Mouse (Mus musculus) forebrain, embryonic 14.5 days (tissue): ENCODE measurements at regions not wholly inside any gene's neighbourhood (a gene's known extent, or its start where the extent isn't known, plus 50 kb on each side); places are given as distances from the start of the nearest gene placed in this dataset.
A peak's percentile ranks its signal among the peaks of the same experiment; 100 is the strongest.
"Not testable (repeated sequence)": the region's sequence is repeated elsewhere in the genome, so short reads cannot be mapped to it uniquely, and the experiment has no call there.

Experiments
- ATAC-seq: fragments of 200-750 bp; cut with Nextera tagmentation; 2 replicates; pipeline ENCODE4 v1.8.0; 2017; ENCODE audit warnings: mild to moderate bottlenecking, moderate library complexity
- DNase-seq: peaks from one replicate; pipeline ENCODE4 v3.0.0-alpha.2; 2015; ENCODE audit warnings: low spot score
- H3K27ac ChIP-seq: fragments of 300-500 bp; sonication (generic); 2 replicates; pipeline ENCODE4 v1.5.1; 2014; ENCODE audit warnings: low read depth, mild to moderate bottlenecking, control low read depth, low read length, moderate library complexity
- H3K27me3 ChIP-seq: fragments of 300-500 bp; sonication (generic); replicated peaks from 2 replicates; pipeline ENCODE4 v1.6.1; 2014; ENCODE audit warnings: low read length, control low read depth, mixed read lengths; ENCODE audit not compliant: control insufficient read depth, insufficient read depth
- H3K36me3 ChIP-seq: fragments of 300-500 bp; sonication (generic); 2 replicates; pipeline ENCODE4 v1.6.1; 2014; ENCODE audit warnings: low read length, control low read depth; ENCODE audit not compliant: control insufficient read depth, insufficient read depth
- H3K4me1 ChIP-seq: fragments of 300-500 bp; sonication (generic); 2 replicates; pipeline ENCODE4 v1.6.1; 2014; ENCODE audit warnings: antibody characterized with exemption, low read length, control low read depth; ENCODE audit not compliant: control insufficient read depth, insufficient read depth
- H3K4me2 ChIP-seq: fragments of 300-500 bp; sonication (generic); 2 replicates; pipeline ENCODE4 v1.6.1; 2014; ENCODE audit warnings: mild to moderate bottlenecking, control low read depth, low read length
- H3K4me3 ChIP-seq: fragments of 300-500 bp; sonication (generic); 2 replicates; pipeline ENCODE4 v1.5.1; 2014; ENCODE audit warnings: low read depth, low read length, control low read depth
- H3K9ac ChIP-seq: fragments of 300-500 bp; sonication (generic); 2 replicates; pipeline ENCODE4 v1.6.1; 2014; ENCODE audit warnings: mild to moderate bottlenecking, low read length, control low read depth, moderate library complexity
- H3K9me3 ChIP-seq: fragments of 300-500 bp; sonication (generic); replicated peaks from 2 replicates; pipeline ENCODE4 v1.6.1; 2016; ENCODE audit warnings: low read length, control low read depth, mixed read lengths; ENCODE audit not compliant: control insufficient read depth
- WGBS: fragments of 180-500 bp; shearing (Covaris S2); extraction: QIAGEN DNeasy Blood & Tissue Kit; methylation state at CpG from one replicate; pipeline ENCODE4 v1.1.7; 2014; 5-methylcytosine and 5-hydroxymethylcytosine counted together

GRCm38 (mm10) chr1:26459892-26460291, 227.4 kb downstream of the 4931408C20Rik start:
- 83% methylated on average over 1 of the region's 1 CpGs for WGBS
- Histone ChIP-seq H3K27me3 (no peaks in the 10 kb centered on the region), H3K4me1 (0 out of 2 replicates have a peak, but pooled peaks cover 2% of the 10 kb centered on the region), H3K4me2 (no peak overlapping the region), H3K36me3 (no peaks in the 10 kb centered on the region), H3K4me3 (no peak overlapping the region), H3K9ac (no peak overlapping the region), H3K27ac (no peak overlapping the region), H3K9me3 (no peaks in the 10 kb centered on the region)
- ATAC-seq (no peak), DNase-seq (no peak)

GRCm38 (mm10) chr1:26426383-26426782, 260.9 kb downstream of the 4931408C20Rik start:
- no peak overlapping the region for H3K9ac ChIP-seq

GRCm38 (mm10) chr1:26387938-26388897, 299.0 kb downstream of the 4931408C20Rik start:
- ATAC-seq (peak; percentile 82), DNase-seq (peak; percentile 70)
- Histone ChIP-seq H3K36me3 (no peaks in the 10 kb centered on the region), H3K9me3 (no peaks in the 10 kb centered on the region), H3K27me3 (no peaks in the 10 kb centered on the region), H3K4me3 (no peak overlapping the region), H3K9ac (no peak overlapping the region), H3K27ac (no peak overlapping the region), H3K4me1 (no peaks in the 10 kb centered on the region), H3K4me2 (peak overlapping the region; percentile 22; the same call in 1 of the 2 replicates)
- WGBS, result 1% methylated on average over 11 of the region's 11 CpGs

More at GRCm38 (mm10) chr1:26426383-26426782, 260.9 kb downstream of the 4931408C20Rik start:
- Histone ChIP-seq H3K36me3 (no peaks in the 10 kb centered on the region), H3K9me3 (no peaks in the 10 kb centered on the region), H3K4me1 (no peaks in the 10 kb centered on the region), H3K4me2 (no peak overlapping the region), H3K27ac (no peak overlapping the region), H3K4me3 (no peak overlapping the region), H3K27me3 (no peaks in the 10 kb centered on the region)
- DNase-seq (no peak), ATAC-seq (no peak)
- 80% methylated on average over 5 of the region's 5 CpGs for WGBS

GRCm38 (mm10) chr1:26340543-26340942, 346.7 kb downstream of the 4931408C20Rik start:
- Histone ChIP-seq H3K4me2 (no peak overlapping the region), H3K4me3 (no peak overlapping the region), H3K36me3 (no peaks in the 10 kb centered on the region), H3K4me1 (no peaks in the 10 kb centered on the region), H3K27me3 (no peaks in the 10 kb centered on the region), H3K9me3 (no peaks in the 10 kb centered on the region), H3K27ac (no peak overlapping the region), H3K9ac (no peak overlapping the region)
- ATAC-seq (no peak), DNase-seq (no peak)
- WGBS, result 92% methylated on average over 4 of the region's 4 CpGs

GRCm38 (mm10) chr1:26339876-26340275, 347.4 kb downstream of the 4931408C20Rik start:
- not testable (repeated sequence) for DNase-seq
- 89% methylated on average over 5 of the region's 5 CpGs for WGBS

GRCm38 (mm10) chr1:26289582-26289981, 397.7 kb downstream of the 4931408C20Rik start:
- Histone ChIP-seq H3K36me3 (no peaks in the 10 kb centered on the region), H3K4me2 (no peak overlapping the region), H3K27me3 (no peaks in the 10 kb centered on the region), H3K9me3 (no peaks in the 10 kb centered on the region), H3K4me3 (no peak overlapping the region), H3K27ac (no peak overlapping the region), H3K4me1 (no peaks in the 10 kb centered on the region), H3K9ac (no peak overlapping the region)
- WGBS, result 83% methylated on average over 2 of the region's 2 CpGs
- ATAC-seq (peak; percentile 55; the same call in 1 of the 2 replicates), DNase-seq (peak; percentile 39)

More at GRCm38 (mm10) chr1:26339876-26340275, 347.4 kb downstream of the 4931408C20Rik start:
- not testable (repeated sequence) for H3K27me3 ChIP-seq, H3K27ac ChIP-seq, H3K4me3 ChIP-seq, H3K9me3 ChIP-seq, H3K4me1 ChIP-seq, ATAC-seq, H3K4me2 ChIP-seq, H3K9ac ChIP-seq, H3K36me3 ChIP-seq

GRCm38 (mm10) chr1:26282885-26283613, 404.2 kb downstream of the 4931408C20Rik start:
- Histone ChIP-seq H3K4me3 (no peak overlapping the region), H3K27ac (no peak overlapping the region; the same call in 1 of the 2 replicates), H3K36me3 (no peaks in the 10 kb centered on the region), H3K4me2 (no peak overlapping the region), H3K27me3 (no peaks in the 10 kb centered on the region), H3K4me1 (peaks cover 5% of the 10 kb centered on the region; the same call in 1 of the 2 replicates), H3K9me3 (no peaks in the 10 kb centered on the region), H3K9ac (no peak overlapping the region)
- peak; percentile 42 for DNase-seq
- peak; percentile 68 for ATAC-seq
- 22% methylated on average over 4 of the region's 4 CpGs for WGBS

GRCm38 (mm10) chr1:26276606-26277005, 410.7 kb downstream of the 4931408C20Rik start:
- H3K4me2 ChIP-seq, result no peak overlapping the region
- ATAC-seq, result no peak
- no peak for DNase-seq
- no peaks in the 10 kb centered on the region for H3K4me1 ChIP-seq
- no peak overlapping the region for H3K27ac ChIP-seq
- no peaks in the 10 kb centered on the region for H3K27me3 ChIP-seq
- no peaks in the 10 kb centered on the region for H3K9me3 ChIP-seq
- H3K9ac ChIP-seq, result no peak overlapping the region
- H3K36me3 ChIP-seq, result no peaks in the 10 kb centered on the region
- H3K4me3 ChIP-seq, result no peak overlapping the region
